Mouse (Mus musculus) left cerebral cortex, postnatal 25 days (tissue): ENCODE results near the gene Esyt1. TPM values are rescaled to one million over a fixed set of nuclear protein-coding genes. Genes with fewer than 3 reads are reported as not detected.

Experiments
- DNase-seq, 2 experiments: peaks; one replicate each; pipeline ENCODE4 v3.0.0; 2022; ENCODE audit warnings: low spot score in 2 of 2, mixed read lengths in 1 of 2
- intact Hi-C: fragments of 180-260 bp; cut with DNase I; formaldehyde crosslinking; loops from one replicate; pipeline ENCODE4 v1.15.1; 2025
- total RNA-seq, 2 experiments: library from RNA; stranded (reverse); gene quantifications; 2 replicates each; pipeline ENCODE4 v1.2.3; 2021

Gene Esyt1
- total RNA-seq, 2 experiments from 2014 or later = 7.9 to 8.0 TPM

GRCm38 (mm10) chr10:128544674-128545569 is 19.3 kb upstream of the Esyt1 start:
- intact Hi-C loops = no loop called here
- DNase-seq = no peak

- DNase-seq = no peak
- intact Hi-C loops = no loop called here
Measured at GRCm38 (mm10) chr10:128544151-128544657, 18.5 kb upstream of the Esyt1 start.

- intact Hi-C loops = no loop called here
- DNase-seq = no peak
Measured at GRCm38 (mm10) chr10:128543100-128543499, 17.4 kb upstream of the Esyt1 start.

GRCm38 (mm10) chr10:128538340-128538870 is 12.7 kb upstream of the Esyt1 start:
- no peak for DNase-seq
- intact Hi-C loops = no loop called here

- intact Hi-C loops = loop anchor here (2.0 kb wide), 2 partner anchors 18 to 78 kb away; partner anchors contain the start of gene Smarcc2
- peak; percentile 91 to 93 for DNase-seq
Measured at GRCm38 (mm10) chr10:128536266-128536940, 10.7 kb upstream of the Esyt1 start.

GRCm38 (mm10) chr10:128535624-128536265 is 10.1 kb upstream of the Esyt1 start:
- intact Hi-C loops = loop anchor here (2.0 kb wide), 2 partner anchors 17 to 77 kb away; partner anchors contain the start of gene Smarcc2
- no peak for DNase-seq

- intact Hi-C loops = no loop called here
Measured at GRCm38 (mm10) chr10:128535206-128535605, 9.5 kb upstream of the Esyt1 start.

GRCm38 (mm10) chr10:128526366-128527356 is 990 bp upstream of the Esyt1 start:
- DNase-seq = no peak
- intact Hi-C loops = no loop called here

More at GRCm38 (mm10) chr10:128535206-128535605, 9.5 kb upstream of the Esyt1 start:
- DNase-seq = no peak

GRCm38 (mm10) chr10:128524732-128525662 is 674 bp downstream of the Esyt1 start:
- peak; percentile 46 to 66 for DNase-seq
- intact Hi-C loops = loop anchor here (2.0 kb wide), 1 partner anchor 26 kb away; the partner anchor contains the start of gene Myl6b

- intact Hi-C loops = loop anchor here (2.0 kb wide), 1 partner anchor 25 kb away; the partner anchor contains the start of gene Myl6b
Measured at GRCm38 (mm10) chr10:128524111-128524731, 1.4 kb downstream of the Esyt1 start.

GRCm38 (mm10) chr10:128522351-128522750 is 3.3 kb downstream of the Esyt1 start:
- no peak for DNase-seq
- intact Hi-C loops = no loop called here

More at GRCm38 (mm10) chr10:128524111-128524731, 1.4 kb downstream of the Esyt1 start:
- no peak for DNase-seq

- DNase-seq = no peak
- intact Hi-C loops = no loop called here
Measured at GRCm38 (mm10) chr10:128520591-128520990, 5.1 kb downstream of the Esyt1 start.

- peak; percentile 27 to 38 for DNase-seq
- intact Hi-C loops = loop anchor here (2.0 kb wide), 1 partner anchor 18 kb away; no protein-coding TSS in a partner anchor
Measured at GRCm38 (mm10) chr10:128518833-128519232, 6.8 kb downstream of the Esyt1 start.

GRCm38 (mm10) chr10:128516677-128517076 is 9.0 kb downstream of the Esyt1 start:
- intact Hi-C loops = no loop called here
- DNase-seq = no peak

- DNase-seq = no peak
- intact Hi-C loops = no loop called here
Measured at GRCm38 (mm10) chr10:128516029-128516428, 9.6 kb downstream of the Esyt1 start.

GRCm38 (mm10) chr10:128515044-128515443 is 10.6 kb downstream of the Esyt1 start:
- no peak for DNase-seq
- intact Hi-C loops = no loop called here

- intact Hi-C loops = no loop called here
Measured at GRCm38 (mm10) chr10:128511761-128512160, 13.9 kb downstream of the Esyt1 start.

More at GRCm38 (mm10) chr10:128511761-128512160, 13.9 kb downstream of the Esyt1 start:
- no peak for DNase-seq
